Mouse (Mus musculus) kidney, embryonic 15.5 days (tissue): ENCODE data around the gene Pole2. TPM values are rescaled to one million over a fixed set of nuclear protein-coding genes. Genes with fewer than 3 reads are reported as not detected.
"Not testable (repeated sequence)": the region's sequence is repeated elsewhere in the genome, so short reads cannot be mapped to it uniquely, and the experiment has no call there.

Experiments used
- ATAC-seq: fragments of 200-750 bp; cut with Nextera tagmentation; replicated peaks from 2 replicates; pipeline ENCODE4 v1.8.0; 2017; ENCODE audit warnings: moderate TSS enrichment; ENCODE audit not compliant: low FRiP score
- H3K27ac ChIP-seq: fragments of 300-500 bp; sonication (generic); 2 replicates; pipeline ENCODE4 v1.5.1; 2015; ENCODE audit warnings: mild to moderate bottlenecking, inconsistent platforms
- H3K27me3 ChIP-seq: fragments of 300-500 bp; sonication (generic); 2 replicates; pipeline ENCODE4 v1.6.1; 2015; ENCODE audit warnings: inconsistent platforms
- H3K36me3 ChIP-seq: fragments of 300-500 bp; sonication (generic); 2 replicates; pipeline ENCODE4 v1.6.1; 2015; ENCODE audit warnings: inconsistent platforms
- H3K4me1 ChIP-seq: fragments of 300-500 bp; sonication (generic); 2 replicates; pipeline ENCODE4 v1.6.1; 2015; ENCODE audit warnings: inconsistent platforms
- H3K4me2 ChIP-seq: fragments of 300-500 bp; sonication (generic); 2 replicates; pipeline ENCODE4 v1.6.1; 2015; ENCODE audit warnings: moderate library complexity, mild to moderate bottlenecking, inconsistent platforms
- H3K4me3 ChIP-seq: fragments of 300-500 bp; sonication (generic); replicated peaks from 2 replicates; pipeline ENCODE4 v1.5.1; 2015; ENCODE audit warnings: mild to moderate bottlenecking, inconsistent platforms
- H3K9ac ChIP-seq: fragments of 300-500 bp; sonication (generic); 2 replicates; pipeline ENCODE4 v1.6.1; 2015; ENCODE audit warnings: mild to moderate bottlenecking, inconsistent platforms
- H3K9me3 ChIP-seq: fragments of 300-500 bp; sonication (generic); replicated peaks from 2 replicates; pipeline ENCODE4 v1.6.1; 2016; ENCODE audit warnings: inconsistent platforms
- WGBS: fragments of 180-500 bp; shearing (Covaris S2); methylation state at CpG from one replicate; pipeline ENCODE4 v1.1.7; 2015; ENCODE audit warnings: mixed read lengths; 5-methylcytosine and 5-hydroxymethylcytosine counted together
- polyA plus RNA-seq: library from polyadenylated mRNA; unstranded; fragments of >200 nt; fragmentation: Nextera tagmentation; extraction: Ambion mirVana; gene quantifications from 2 replicates; pipeline ENCODE4 v1.2.1, GENCODE M21; 2015

The Pole2 gene
- polyA plus RNA-seq, 1 experiment from 2014 or later: 28.9 TPM

DNA sequence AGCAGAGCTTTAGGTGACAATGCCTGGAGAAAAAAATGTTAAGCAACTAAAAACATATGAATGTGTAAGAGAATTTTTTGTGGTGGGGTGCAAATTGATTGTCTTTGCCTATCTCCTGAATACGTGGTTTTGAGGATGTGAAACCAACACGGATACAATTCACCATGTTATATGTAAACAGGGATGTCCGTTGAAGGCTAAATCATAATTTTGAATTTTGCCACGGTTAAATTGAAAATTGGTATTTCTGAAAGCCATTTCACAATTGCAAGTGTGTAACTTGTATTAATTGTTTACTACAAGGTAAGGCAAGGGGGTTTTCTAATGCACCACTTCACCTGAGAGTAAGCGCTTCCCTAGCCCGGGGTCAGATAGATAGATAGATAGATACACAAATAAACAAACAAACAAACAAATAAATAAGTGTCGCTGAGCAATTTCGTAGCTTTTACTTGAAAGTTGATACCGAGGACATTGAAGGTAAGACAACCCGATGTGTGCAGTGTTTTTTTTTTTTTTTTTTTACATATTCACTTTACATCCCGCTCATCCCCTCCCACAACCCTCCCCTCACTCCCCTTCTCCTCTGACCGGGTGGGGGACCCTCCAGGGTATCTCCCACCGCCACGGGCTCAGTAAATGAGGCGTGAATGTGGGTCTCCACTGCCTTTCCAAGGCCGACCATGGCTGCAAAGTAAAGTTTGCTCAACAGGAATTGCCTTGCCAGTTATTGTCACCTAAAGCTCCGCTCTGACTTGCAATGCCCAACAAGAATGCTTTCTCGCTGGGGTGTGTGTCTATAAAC, 60.1 kb downstream of the Pole2 start:
- H3K36me3 ChIP-seq: peaks cover 9% of the 10 kb centered on the region
- peak; percentile 42 for ATAC-seq
- peak overlapping the region; percentile 89 for H3K4me2 ChIP-seq
- H3K9me3 ChIP-seq: no peaks in the 10 kb centered on the region
- H3K9ac ChIP-seq: peak overlapping the region; percentile 70
- H3K27me3 ChIP-seq: no peaks in the 10 kb centered on the region
- peak overlapping the region; percentile 86 for H3K27ac ChIP-seq
- peaks cover 17% of the 10 kb centered on the region for H3K4me1 ChIP-seq
- WGBS: 8% methylated on average over 18 of the region's 18 CpGs
- peak overlapping the region; percentile 89 for H3K4me3 ChIP-seq

GRCm38 (mm10) chr12:69166861-69167581, 61.0 kb downstream of the Pole2 start:
- H3K27ac ChIP-seq, ATAC-seq, H3K4me2 ChIP-seq, H3K27me3 ChIP-seq, H3K9ac ChIP-seq, H3K36me3 ChIP-seq, H3K9me3 ChIP-seq, H3K4me3 ChIP-seq: not testable (repeated sequence)
- WGBS: 77% methylated on average over 8 of the region's 8 CpGs
- H3K4me1 ChIP-seq: peaks cover 17% of the 10 kb centered on the region

DNA sequence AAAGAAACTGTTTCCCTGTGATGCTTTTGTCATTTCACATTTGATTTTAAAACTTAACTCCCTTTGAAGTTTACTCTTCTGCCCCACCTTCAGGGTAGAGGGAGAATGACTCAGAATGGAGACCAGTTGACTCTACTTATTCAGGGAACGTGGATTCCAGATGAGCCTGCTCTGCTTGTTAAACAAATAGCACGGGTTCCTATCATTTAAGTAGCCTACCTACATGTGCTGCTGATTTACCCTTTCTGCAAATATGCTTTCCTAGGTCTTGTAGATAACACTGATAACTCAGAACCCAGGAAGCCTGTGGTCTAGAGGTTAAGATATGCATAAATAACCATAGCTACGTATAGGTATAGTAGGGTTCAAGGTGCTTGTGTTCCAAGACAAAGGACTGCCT, 63.1 kb downstream of the Pole2 start:
- Histone ChIP-seq H3K27ac (no peak overlapping the region), H3K4me1 (peaks cover 13% of the 10 kb centered on the region), H3K4me2 (no peak overlapping the region), H3K36me3 (no peaks in the 10 kb centered on the region), H3K27me3 (no peaks in the 10 kb centered on the region), H3K9ac (no peak overlapping the region), H3K9me3 (no peaks in the 10 kb centered on the region), H3K4me3 (no peak overlapping the region)
- WGBS: 55% methylated on average over 3 of the region's 3 CpGs
- ATAC-seq: no peak

GRCm38 (mm10) chr12:69163586-69163985, 64.4 kb downstream of the Pole2 start:
- not testable (repeated sequence) for ATAC-seq, H3K9ac ChIP-seq, H3K4me1 ChIP-seq, H3K4me3 ChIP-seq, H3K27ac ChIP-seq, H3K9me3 ChIP-seq, H3K27me3 ChIP-seq, H3K36me3 ChIP-seq, H3K4me2 ChIP-seq
- 86% methylated on average over 4 of the region's 4 CpGs for WGBS

GRCm38 (mm10) chr12:69160677-69161076, 67.3 kb downstream of the Pole2 start:
- not testable (repeated sequence) for H3K4me2 ChIP-seq, H3K4me1 ChIP-seq, ATAC-seq, H3K9me3 ChIP-seq, H3K27me3 ChIP-seq, H3K4me3 ChIP-seq, H3K27ac ChIP-seq, H3K9ac ChIP-seq
- WGBS: 77% methylated on average over 2 of the region's 2 CpGs
- peaks cover 21% of the 10 kb centered on the region for H3K36me3 ChIP-seq

DNA sequence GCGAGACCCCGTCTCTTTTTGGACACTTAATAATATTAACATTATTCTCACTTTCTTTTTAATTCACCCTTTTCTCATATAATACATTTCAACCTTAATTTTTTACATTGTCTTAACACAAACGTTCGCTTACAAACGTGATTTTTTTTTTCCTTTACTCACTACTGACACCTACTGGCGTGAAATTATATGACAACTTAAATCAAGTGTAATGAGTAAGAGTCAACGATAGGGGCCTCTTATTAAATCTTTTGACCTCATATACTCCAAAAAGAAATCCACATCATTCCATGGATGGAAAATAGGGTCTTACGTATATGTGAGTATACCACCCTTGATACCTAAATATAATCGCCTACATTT, 68.4 kb downstream of the Pole2 start:
- 6% methylated on average over 9 of the region's 9 CpGs for WGBS
- ATAC-seq: no peak
- H3K4me1 ChIP-seq: peaks cover 10% of the 10 kb centered on the region; the same call in 1 of the 2 replicates
- no peaks in the 10 kb centered on the region for H3K9me3 ChIP-seq
- peak overlapping the region; percentile 44 for H3K4me2 ChIP-seq
- H3K27ac ChIP-seq: peak overlapping the region; percentile 71; the same call in 1 of the 2 replicates
- peaks cover 23% of the 10 kb centered on the region for H3K36me3 ChIP-seq
- peak overlapping the region; percentile 75 for H3K4me3 ChIP-seq
- H3K27me3 ChIP-seq: no peaks in the 10 kb centered on the region
- H3K9ac ChIP-seq: no peak overlapping the region

DNA sequence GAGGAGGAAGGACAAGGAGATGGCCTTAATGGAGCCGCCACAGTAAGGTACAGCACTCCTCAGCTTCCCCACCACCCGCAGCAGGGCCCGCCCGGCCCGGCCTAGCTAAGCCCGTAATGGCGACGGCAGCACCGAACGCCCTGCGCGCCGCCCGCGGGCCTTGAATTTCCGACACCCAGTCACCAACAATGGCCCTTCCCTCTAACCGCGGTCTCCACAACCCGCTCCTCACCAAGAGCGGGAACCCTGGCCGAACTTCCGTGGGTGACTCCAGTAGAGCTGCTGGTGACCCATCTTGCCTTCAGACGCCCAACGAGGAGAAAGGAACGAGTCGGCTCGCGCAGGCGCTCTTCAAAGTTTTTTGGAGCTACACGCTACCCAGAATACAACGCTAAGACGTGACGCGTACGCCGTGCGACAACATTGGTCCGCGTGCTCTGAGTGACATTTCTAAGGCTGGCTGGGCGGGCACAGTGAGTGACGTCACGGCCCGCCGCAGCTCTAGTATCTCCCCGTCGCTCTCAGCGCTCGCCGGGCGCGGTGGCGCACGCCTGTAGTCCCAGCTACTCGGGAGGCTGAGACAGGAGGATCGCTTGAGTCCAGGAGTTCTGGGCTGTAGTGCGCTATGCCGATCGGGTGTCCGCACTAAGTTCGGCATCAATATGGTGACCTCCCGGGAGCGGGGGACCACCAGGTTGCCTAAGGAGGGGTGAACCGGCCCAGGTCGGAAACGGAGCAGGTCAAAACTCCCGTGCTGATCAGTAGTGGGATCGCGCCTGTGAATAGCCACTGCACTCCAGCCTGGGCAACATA, 69.0 kb downstream of the Pole2 start, which contains the start of gene Rps29:
TSS of gene Rps29 (minus strand) at position 422 of the 813 bp plus-strand sequence.
- peaks cover 23% of the 10 kb centered on the region for H3K36me3 ChIP-seq
- H3K9ac ChIP-seq: peak within 1 kb of the TSS; percentile 90
- WGBS: under 1% methylated on average over 57 of the region's 68 CpGs
- H3K27me3 ChIP-seq, H3K9me3 ChIP-seq, H3K4me1 ChIP-seq: not testable (repeated sequence)
- peak within 1 kb of the TSS; percentile 75 for H3K4me3 ChIP-seq
- peak within 1 kb of the TSS; percentile 96 for H3K27ac ChIP-seq
- peak within 1 kb of the TSS; percentile 64 for H3K4me2 ChIP-seq
- peak; percentile 99 for ATAC-seq

GRCm38 (mm10) chr12:69158366-69158764, 69.6 kb downstream of the Pole2 start:
- Histone ChIP-seq H3K36me3 (peaks cover 23% of the 10 kb centered on the region), H3K27ac (peak overlapping the region; percentile 96), H3K4me3 (peak overlapping the region; percentile 75), H3K4me1 (peaks cover 10% of the 10 kb centered on the region; the same call in 1 of the 2 replicates), H3K27me3 (no peaks in the 10 kb centered on the region), H3K9me3 (no peaks in the 10 kb centered on the region), H3K9ac (peak overlapping the region; percentile 90), H3K4me2 (peak overlapping the region; percentile 64)
- under 1% methylated on average over 19 of the region's 19 CpGs for WGBS
- ATAC-seq: no peak

- 95% methylated on average over 2 of the region's 2 CpGs for WGBS
Measured at GRCm38 (mm10) chr12:69157107-69157506, 70.9 kb downstream of the Pole2 start.

DNA sequence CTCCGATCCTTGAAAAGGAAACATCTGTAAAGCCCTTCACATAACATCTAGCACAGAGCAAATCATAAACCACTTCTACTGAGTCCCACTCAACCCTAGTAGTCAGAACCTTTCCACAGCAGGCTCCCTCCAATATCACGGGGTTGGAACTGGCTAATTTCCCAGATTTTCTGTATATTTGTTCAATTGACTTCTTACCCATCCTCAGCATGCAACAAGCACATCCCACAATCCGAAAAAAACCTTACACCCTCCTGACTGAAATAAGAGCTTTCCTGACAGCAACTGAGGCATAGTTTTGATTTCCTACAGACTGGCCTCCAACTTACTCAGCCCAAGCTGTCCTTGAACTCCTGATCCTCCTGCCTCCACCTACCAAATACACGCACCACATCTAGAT, 71.6 kb downstream of the Pole2 start:
- H3K9ac ChIP-seq: no peak overlapping the region
- H3K27me3 ChIP-seq: no peaks in the 10 kb centered on the region
- peaks cover 10% of the 10 kb centered on the region; the same call in 1 of the 2 replicates for H3K4me1 ChIP-seq
- WGBS: 86% methylated on average over 4 of the region's 4 CpGs
- no peaks in the 10 kb centered on the region for H3K9me3 ChIP-seq
- no peak for ATAC-seq
- peaks cover 23% of the 10 kb centered on the region for H3K36me3 ChIP-seq
- no peak overlapping the region for H3K27ac ChIP-seq
- H3K4me3 ChIP-seq: no peak overlapping the region
- H3K4me2 ChIP-seq: no peak overlapping the region

More at GRCm38 (mm10) chr12:69157107-69157506, 70.9 kb downstream of the Pole2 start:
- H3K27ac ChIP-seq: peak overlapping the region; percentile 33; the same call in 1 of the 2 replicates
- no peaks in the 10 kb centered on the region for H3K27me3 ChIP-seq
- no peak for ATAC-seq
- H3K36me3 ChIP-seq: peaks cover 23% of the 10 kb centered on the region
- H3K9me3 ChIP-seq: no peaks in the 10 kb centered on the region
- H3K4me3 ChIP-seq: no peak overlapping the region
- no peak overlapping the region for H3K9ac ChIP-seq
- 0 out of 2 replicates have a peak overlapping the region, but pooled peaks have one; percentile 64 for H3K4me2 ChIP-seq
- peaks cover 10% of the 10 kb centered on the region; the same call in 1 of the 2 replicates for H3K4me1 ChIP-seq

DNA sequence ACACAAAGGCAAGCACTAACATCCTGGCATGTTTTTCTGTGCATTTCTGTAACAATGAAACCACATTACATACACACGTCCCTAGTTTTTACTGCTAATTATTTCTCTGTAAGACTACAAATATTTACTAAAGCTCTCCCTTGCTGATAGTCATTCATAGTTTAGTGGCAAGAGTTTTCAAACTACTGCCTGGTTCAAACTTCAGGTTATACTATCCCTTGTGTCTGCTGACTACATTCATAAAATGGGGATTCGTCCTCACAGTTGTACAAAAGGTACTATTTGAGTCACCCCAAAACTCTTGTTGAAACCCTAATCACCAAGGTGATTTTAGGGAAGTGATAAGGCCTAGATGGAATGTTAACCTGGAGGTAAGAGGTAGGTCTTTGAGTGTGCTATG, 72.1 kb downstream of the Pole2 start:
- Histone ChIP-seq H3K27me3 (no peaks in the 10 kb centered on the region), H3K4me1 (peaks cover 10% of the 10 kb centered on the region; the same call in 1 of the 2 replicates), H3K4me2 (no peak overlapping the region), H3K36me3 (peaks cover 23% of the 10 kb centered on the region), H3K9me3 (no peaks in the 10 kb centered on the region), H3K27ac (no peak overlapping the region), H3K9ac (no peak overlapping the region), H3K4me3 (no peak overlapping the region)
- 83% methylated on average over 2 of the region's 2 CpGs for WGBS
- no peak for ATAC-seq
